Mouse (Mus musculus): ENCODE measurements around the gene Gjc1. TPM values are rescaled to one million over a fixed set of nuclear protein-coding genes. Genes with fewer than 3 reads are reported as not detected.
A peak's percentile ranks its signal among the peaks of the same experiment; 100 is the strongest.

Gene Gjc1
- total RNA-seq, 2 experiments from 2014 or later, result 4.4 to 6.4 TPM

DNA sequence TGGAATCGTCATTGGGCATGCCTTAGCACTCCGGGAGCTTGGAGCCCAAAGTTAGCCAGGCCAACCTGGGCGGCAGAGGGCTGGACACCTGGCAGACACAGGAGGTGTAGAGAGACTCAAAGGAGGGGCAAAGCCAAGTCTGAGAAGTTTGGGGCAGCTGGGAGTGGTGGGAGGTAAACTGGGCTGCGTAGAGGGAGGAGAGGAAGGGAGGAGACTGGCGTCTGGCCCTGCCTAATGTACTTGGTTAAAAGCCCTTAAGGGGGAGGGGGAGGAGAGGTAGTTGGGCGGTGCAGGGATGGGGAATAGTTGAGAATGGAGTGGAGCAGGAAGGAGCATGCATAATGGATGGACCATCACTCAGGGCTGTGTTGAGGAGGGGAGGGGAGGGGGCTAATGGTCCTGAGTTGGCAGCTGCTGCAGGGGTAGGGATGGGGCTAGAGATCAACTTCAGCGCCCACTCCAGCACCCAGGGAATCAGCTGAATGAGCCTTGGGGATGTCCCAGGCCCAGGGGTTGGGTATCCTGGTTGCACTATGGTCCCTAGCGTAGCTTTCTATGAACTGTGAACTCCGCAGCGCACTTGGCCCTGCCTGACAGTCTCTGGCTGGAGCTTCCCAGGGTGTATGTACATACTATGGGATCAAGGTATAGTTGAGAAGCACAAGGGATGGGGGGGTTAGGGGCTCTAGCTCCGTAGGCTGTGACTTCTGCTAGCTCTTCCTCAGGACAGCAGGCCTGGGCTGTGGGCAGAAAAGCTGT lies 56.3 kb downstream of the Gjc1 start:
- DNase-seq, result no peak
- Histone ChIP-seq H3K27ac (no peak overlapping the region), H3K4me3 (no peak overlapping the region)
- TF ChIP-seq CTCF (IDR thresholded peaks at IDR 0.05), result no peak
- intact Hi-C loops (cut with DNase I), result no loop called here

DNA sequence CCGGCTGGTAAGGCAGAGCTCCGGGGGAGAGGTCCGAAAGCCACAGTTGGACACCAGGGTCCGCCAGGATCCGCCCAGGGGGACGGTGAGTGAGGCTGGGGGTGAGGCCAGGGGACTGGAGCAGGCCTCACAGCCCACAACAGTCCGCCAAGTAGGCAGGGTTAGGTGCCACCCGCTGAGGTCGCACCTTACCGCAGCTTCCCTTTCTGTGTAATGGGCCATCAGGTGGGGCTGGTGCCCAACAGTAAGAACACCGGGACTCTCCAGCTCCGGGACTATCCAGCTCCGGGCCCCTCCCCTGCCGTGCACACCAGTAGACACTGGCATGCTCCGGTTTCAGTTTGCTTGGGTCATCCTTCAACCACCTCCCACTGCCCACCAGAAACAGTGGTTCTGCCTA lies 57.3 kb downstream of the Gjc1 start:
- peak overlapping the region; percentile 82 for H3K4me3 ChIP-seq
- H3K27ac ChIP-seq, result no peak overlapping the region
- DNase-seq, result no peak
- TF ChIP-seq CTCF (IDR thresholded peaks at IDR 0.05), result no peak
- intact Hi-C loops (cut with DNase I), result no loop called here

DNA sequence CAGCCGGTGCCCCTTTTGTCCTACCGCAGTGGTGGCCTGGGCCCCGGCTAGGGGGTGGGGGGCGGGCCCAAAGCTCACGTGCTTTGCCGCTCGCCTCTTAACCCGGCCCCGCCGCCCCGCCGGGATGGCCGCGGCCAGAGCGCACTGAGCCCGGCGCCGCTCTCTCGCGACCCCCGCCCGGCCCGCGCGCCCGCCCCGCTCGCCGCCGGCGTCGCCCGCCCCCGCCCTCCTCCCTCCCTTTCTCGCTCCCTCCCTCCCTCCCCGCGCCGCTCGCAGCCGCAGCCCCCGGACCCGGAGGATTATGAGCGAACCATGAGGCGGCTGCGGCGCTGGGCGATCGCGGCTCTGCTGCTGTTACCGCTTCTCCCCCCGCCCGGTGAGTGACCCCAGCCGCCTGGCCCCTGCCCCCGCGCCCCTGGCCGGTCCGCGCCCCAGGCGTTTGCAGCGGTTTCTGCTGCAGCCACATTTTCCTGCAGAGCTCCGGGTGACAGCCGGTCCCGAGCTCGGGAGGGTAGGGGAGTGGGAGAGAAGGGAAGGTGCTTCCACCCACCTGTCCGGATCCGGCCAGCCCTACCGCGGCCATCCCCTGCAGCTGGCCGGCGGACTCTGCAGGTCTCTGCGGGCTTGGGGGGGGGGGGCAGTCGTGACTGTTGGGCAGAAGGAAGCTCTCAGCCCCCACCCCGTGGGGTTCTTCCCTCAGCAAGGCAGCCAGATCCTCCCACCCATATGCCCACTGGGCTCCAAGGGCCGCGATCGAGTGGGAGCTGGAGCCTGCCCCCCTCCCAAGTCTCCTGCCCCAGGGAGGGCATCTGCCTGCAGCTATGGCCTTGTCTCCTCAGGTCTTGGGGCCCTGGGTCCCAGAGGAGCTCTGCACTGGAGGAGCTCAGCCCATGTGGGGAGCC lies 57.9 kb downstream of the Gjc1 start, which contains the start of gene Adam11:
Adam11 (plus strand) TSS at position 131 of the 902 bp plus-strand sequence.
- TF ChIP-seq CTCF (IDR thresholded peaks at IDR 0.05), result no peak
- Histone ChIP-seq H3K27ac (0 out of 2 replicates have a peak within 1 kb of the TSS, but pooled peaks have one; percentile 40), H3K4me3 (peak within 1 kb of the TSS; percentile 82)
- no peak for DNase-seq
- intact Hi-C loops (cut with DNase I), result no loop called here

DNA sequence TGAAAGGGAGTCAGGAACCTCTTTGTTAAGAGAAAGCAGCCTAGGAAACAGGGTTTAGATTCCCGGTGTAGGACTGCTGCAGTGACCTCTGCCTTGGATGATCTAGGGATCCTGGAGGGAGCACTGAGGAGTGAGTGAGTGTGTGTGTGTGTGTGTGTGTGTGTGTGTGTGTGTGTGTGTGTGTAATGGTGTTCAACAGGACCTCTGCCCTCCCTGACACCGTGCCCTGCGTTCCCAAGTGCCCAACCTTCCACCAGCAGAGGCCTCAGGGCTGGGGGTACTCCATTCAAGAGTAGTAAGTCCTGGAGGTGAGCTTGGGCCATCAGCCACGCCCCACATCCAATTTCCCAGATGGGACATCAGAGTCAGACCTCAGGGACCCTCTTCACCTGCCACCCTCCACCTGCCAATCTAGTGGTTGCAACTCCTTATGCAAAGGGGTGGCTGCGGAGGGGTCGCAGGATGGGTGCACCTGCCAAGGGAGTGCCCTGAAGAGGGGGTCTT lies 58.6 kb downstream of the Gjc1 start:
- no peak for TF ChIP-seq CTCF (IDR thresholded peaks at IDR 0.05)
- DNase-seq, result no peak
- intact Hi-C loops (cut with DNase I), result no loop called here
- Histone ChIP-seq H3K4me3 (peak overlapping the region; percentile 82), H3K27ac (no peak overlapping the region)

DNA sequence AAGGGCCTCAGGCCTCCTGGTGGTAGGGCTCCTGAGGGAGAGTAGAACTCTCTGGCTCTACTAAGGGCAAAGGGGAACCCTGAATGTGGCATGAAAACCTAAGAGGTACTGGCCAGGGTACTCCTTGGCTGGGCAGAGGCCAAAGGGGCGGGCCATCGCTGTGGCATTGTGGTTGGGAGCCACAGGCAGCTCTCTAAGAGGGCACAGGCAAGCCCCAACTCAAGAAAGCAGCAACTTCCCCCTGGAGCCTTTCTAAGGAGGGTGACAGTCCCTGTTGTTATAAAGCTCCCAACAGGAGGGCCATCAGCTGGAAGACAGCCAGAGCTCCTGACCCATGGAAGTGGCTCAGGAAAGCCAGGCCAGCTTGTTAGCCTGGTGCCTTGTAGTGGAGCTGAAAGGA lies 60.5 kb downstream of the Gjc1 start:
- Histone ChIP-seq H3K27ac (no peak overlapping the region), H3K4me3 (no peak overlapping the region)
- DNase-seq, result no peak
- no peak for TF ChIP-seq CTCF (IDR thresholded peaks at IDR 0.05)
- intact Hi-C loops (cut with DNase I), result no loop called here

DNA sequence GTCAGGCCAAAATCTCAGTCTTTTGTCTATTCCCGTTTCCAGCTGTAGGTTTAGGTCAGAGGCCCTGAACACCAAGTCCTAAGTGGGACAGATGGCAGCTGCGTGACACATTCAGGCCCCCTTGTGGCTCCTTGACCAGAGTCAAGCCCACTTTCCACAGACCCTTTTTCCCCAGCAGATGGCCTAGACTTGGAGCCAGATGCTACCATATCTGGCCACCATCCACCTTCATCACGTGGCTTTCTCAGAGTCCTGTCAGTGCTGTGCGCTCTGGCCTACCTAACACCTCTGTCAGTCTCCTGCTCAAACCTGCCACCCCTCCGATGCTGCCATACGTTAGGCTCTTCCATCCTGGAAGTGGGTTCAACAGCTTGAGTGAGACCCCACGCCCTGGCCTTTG lies 64.1 kb downstream of the Gjc1 start:
- no peak for TF ChIP-seq CTCF (IDR thresholded peaks at IDR 0.05)
- H3K27ac ChIP-seq, result no peak overlapping the region
- H3K4me3 ChIP-seq, result no peak overlapping the region
- no peak for DNase-seq
- intact Hi-C loops (cut with DNase I), result no loop called here

DNA sequence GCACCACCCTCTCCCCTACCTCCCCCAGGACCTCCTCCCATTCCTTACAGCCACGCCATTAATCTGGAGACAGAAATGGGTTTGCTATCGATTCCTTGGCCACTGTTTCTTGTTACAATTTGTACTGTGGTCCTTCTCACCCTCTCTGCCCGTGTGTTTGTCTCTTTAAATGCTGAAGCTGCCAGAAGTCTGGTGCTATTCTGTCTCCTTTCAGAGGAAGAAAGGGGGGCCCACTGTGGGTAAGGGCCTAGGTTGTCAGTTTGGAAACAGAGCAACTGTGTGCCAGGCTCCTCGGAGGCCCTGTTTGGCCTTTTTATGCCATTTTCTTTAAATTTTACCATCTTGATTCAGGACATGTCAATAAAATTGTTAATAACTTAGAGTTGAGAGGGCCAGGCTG lies 65.1 kb downstream of the Gjc1 start:
- intact Hi-C loops (cut with DNase I), result no loop called here
- Histone ChIP-seq H3K4me3 (no peak overlapping the region), H3K27ac (no peak overlapping the region)
- TF ChIP-seq CTCF (IDR thresholded peaks at IDR 0.05), result no peak
- DNase-seq, result no peak

DNA sequence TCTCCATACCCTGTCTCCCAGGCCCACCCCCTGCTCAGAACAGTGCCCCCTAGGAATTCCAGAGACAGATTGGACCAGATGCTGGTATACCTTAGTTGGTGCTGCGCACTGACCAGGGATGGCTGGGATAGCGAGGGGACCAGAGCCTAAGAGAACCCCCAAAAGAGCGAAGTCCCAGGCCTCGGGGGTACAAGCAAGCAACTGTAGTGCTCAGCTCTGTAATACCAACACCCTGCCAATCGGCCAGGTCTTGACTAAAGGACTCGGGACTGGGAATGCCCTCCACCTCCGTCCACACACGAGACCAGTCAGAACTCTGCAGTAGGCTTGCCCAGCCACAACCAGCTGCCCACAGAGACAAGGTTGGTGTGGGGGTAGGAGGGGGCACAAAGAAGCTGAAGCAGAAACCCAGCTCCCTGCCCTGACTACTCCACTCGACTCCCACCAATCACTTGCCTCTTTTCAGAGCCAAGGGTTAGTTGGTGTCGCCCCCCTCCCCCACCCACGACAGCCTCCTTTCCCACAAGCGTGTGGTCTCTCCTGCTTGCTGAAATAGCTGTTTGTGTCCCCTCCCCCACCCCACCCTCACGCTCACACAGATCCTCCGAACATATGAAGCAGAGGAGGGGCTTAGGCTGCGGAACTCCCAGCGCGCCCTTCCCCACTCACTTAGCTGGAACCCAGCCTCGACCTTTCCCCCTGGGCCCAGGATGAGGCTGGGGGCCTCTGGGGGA lies 65.7 kb downstream of the Gjc1 start:
- Histone ChIP-seq H3K27ac (no peak overlapping the region), H3K4me3 (peak overlapping the region; percentile 51)
- no peak for TF ChIP-seq CTCF (IDR thresholded peaks at IDR 0.05)
- DNase-seq, result no peak
- intact Hi-C loops (cut with DNase I), result no loop called here

DNA sequence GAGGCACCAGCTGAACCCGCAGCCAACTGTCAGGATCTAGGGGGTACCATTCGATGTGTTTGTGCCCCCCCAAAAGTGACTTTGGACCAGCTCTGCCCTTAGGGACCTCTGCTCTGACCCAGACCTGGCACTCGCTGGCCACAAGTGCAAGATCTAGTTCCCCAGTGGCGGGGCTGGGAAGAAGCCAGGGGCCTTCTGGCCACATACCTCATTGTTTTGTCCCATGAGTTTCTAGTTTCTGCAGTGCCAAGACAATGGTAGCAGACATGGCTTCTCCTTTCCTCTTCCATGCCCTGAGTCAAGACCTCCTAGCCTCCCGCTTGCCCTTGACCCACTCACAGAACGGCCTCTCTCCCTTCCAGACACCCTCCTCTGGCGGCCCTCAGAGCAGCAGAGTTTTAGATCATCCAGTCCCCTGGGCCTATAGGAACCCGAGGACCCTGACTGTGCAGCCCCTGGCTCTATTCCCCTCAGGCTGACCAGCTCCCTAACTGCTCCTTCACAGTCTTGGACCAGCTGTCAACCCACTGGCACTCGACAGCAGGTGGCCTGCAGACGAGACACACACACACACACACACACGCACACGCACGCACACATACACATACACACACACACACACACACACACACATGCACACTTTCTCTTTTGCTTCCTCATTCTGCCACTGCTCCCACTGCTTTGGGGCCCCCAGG lies 66.5 kb downstream of the Gjc1 start:
- peak overlapping the region; percentile 51 for H3K4me3 ChIP-seq
- intact Hi-C loops (cut with DNase I), result no loop called here
- TF ChIP-seq CTCF (IDR thresholded peaks at IDR 0.05), result no peak
- 0 out of 2 replicates have a peak overlapping the region, but pooled peaks have one; percentile 31 for H3K27ac ChIP-seq
- DNase-seq, result no peak

DNA sequence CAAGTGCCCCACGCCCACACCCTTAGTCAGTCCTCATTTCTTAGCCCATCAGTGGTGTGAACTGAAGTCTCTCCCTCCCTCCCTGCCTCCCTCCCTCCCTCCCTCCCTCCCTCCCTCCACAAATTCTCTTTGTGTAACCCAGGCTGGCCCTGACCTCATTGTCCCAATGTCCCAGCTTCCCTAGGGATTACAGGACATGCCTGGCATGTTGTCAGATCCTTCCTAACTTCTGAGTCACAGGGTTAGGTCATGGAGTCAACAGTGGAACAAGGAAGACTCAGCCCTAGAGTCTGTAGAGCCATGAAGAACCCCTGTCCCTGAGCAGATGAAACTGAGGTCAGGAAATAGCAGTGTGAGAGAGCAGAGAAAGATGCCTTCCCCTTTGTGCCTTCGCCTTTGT lies 69.8 kb downstream of the Gjc1 start:
- TF ChIP-seq CTCF (IDR thresholded peaks at IDR 0.05), result no peak
- DNase-seq, result no peak
- no peak overlapping the region for H3K27ac ChIP-seq
- intact Hi-C loops (cut with DNase I), result no loop called here
- no peak overlapping the region for H3K4me3 ChIP-seq

Other genes starting within 250 kb of the Gjc1 start
- not detected for gene Gm11627, start 240.2 kb downstream of the Gjc1 start, total RNA-seq (2021)
- 1 to 10 TPM; 1.2 to 2.1 TPM for gene Fzd2, start 215.3 kb downstream of the Gjc1 start, total RNA-seq (2021)
- not detected for gene Meioc, start 156.0 kb downstream of the Gjc1 start, total RNA-seq (2021)
- 10 to 100 TPM; 76.9 to 85.9 TPM for gene Ccdc43, start 121.9 kb downstream of the Gjc1 start, total RNA-seq (2021)
- gene Adam11, start 58.3 kb downstream of the Gjc1 start, total RNA-seq (2021), result under 1 TPM; 0.33 to 0.67 TPM
- gene Higd1b, start 16.1 kb upstream of the Gjc1 start, total RNA-seq (2021), result 1 to 10 TPM; 2.4 to 5.4 TPM
- 10 to 100 TPM; 25.6 to 29.5 TPM for gene Eftud2, start 61.3 kb upstream of the Gjc1 start, total RNA-seq (2021)
- gene Ccdc103, start 61.5 kb upstream of the Gjc1 start, total RNA-seq (2021), result not detected
- not detected for gene Fam187a, start 65.5 kb upstream of the Gjc1 start, total RNA-seq (2021)
- gene Gfap, start 81.2 kb upstream of the Gjc1 start, total RNA-seq (2021), result not detected
- gene Kif18b, start 105.4 kb upstream of the Gjc1 start, total RNA-seq (2021), result not detected
- not detected for gene C1ql1, start 127.0 kb upstream of the Gjc1 start, total RNA-seq (2021)
- gene Nmt1, start 208.5 kb upstream of the Gjc1 start, total RNA-seq (2021), result 10 to 100 TPM; 43.8 to 51.9 TPM
- gene Dcakd, start 208.6 kb upstream of the Gjc1 start, total RNA-seq (2021), result 10 to 100 TPM; 12.4 to 25.8 TPM

Data from gastrocnemius, adult 2 months (tissue).